14 mouse cellular contexts compared by ENCODE assay signal in the genomic region with DNA sequence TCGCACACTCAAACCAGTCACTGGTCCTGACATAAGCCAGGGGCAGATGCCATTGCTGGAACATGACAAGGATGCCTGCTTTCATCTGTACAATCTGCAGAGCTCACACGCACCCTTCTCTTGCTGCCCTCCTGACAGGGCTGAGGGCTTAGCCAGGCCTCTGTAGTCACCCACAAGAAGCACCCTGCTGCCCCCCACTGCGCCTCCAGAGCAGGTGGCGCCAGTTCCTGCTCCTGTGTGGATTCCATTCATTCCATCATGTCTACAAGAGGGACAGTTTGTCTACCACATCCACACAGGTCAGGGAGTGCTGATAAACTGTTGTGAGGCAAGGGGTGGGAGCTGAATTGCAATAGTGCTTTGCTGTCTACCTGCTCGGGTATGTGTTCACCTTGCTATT.
"Had no signal": no experiment of that assay in that cellular context is flagged by ENCODE, and none has a peak within 500 bp of the region (broad histone marks: within the 10 kb centered on the region; RNA-seq: fewer than 3 reads in every experiment).

No protein-coding gene starts in this region.

- DNase-seq: kidney, adult 8-10 months; layer of hippocampus, adult 9-11 months; layer of hippocampus, postnatal 36 days; lung, adult 18-20 months; retina, postnatal 1 day; right cerebral cortex, postnatal 4 days; spleen, adult 18-20 months; thymus, adult 18-20 months; thymus, postnatal 14 days had no signal

- H3K9me3 ChIP-seq: midbrain, embryonic 10.5 days; midbrain, embryonic 15.5 days; neural tube, embryonic 13.5 days had no signal

- H3K4me2 ChIP-seq: limb, embryonic 13.5 days; midbrain, embryonic 15.5 days; neural tube, embryonic 13.5 days had no signal

- H3K4me3 ChIP-seq: limb, embryonic 13.5 days; midbrain, embryonic 10.5 days; midbrain, embryonic 15.5 days; neural tube, embryonic 13.5 days had no signal

- H3K27me3 ChIP-seq: limb, embryonic 13.5 days; midbrain, embryonic 15.5 days; neural tube, embryonic 13.5 days had no signal

- ATAC-seq: midbrain, embryonic 15.5 days had no signal

- H3K27ac ChIP-seq: limb, embryonic 13.5 days; liver, embryonic 14.5 days; midbrain, embryonic 10.5 days; midbrain, embryonic 15.5 days; neural tube, embryonic 13.5 days had no signal

- H3K36me3 ChIP-seq: limb, embryonic 13.5 days; midbrain, embryonic 10.5 days; midbrain, embryonic 15.5 days; neural tube, embryonic 13.5 days had no signal

- H3K9ac ChIP-seq: limb, embryonic 13.5 days; liver, embryonic 14.5 days; midbrain, embryonic 15.5 days; neural tube, embryonic 13.5 days had no signal
